Mouse (Mus musculus) natural killer cell, adult 2 months (primary cell): ENCODE measurements around the gene Ankrd11.

Experiments used
- DNase-seq, 2 experiments: peaks; one replicate each; pipeline ENCODE4 v3.0.0; 2022; ENCODE audit warnings: low spot score in 2 of 2

Ankrd11 gene

GRCm38 (mm10) chr8:122926782-122927181 lies 115.3 kb downstream of the Ankrd11 start:
- peak in 1 of 2 experiments; percentile 38 for DNase-seq

GRCm38 (mm10) chr8:122925939-122926722 lies 115.9 kb downstream of the Ankrd11 start:
- DNase-seq = no peak

GRCm38 (mm10) chr8:122924091-122924490 lies 118.0 kb downstream of the Ankrd11 start:
- DNase-seq = no peak

- no peak for DNase-seq
Measured at GRCm38 (mm10) chr8:122923431-122924090, 118.5 kb downstream of the Ankrd11 start.

- no peak for DNase-seq
Measured at GRCm38 (mm10) chr8:122922945-122923344, 119.1 kb downstream of the Ankrd11 start.

- no peak for DNase-seq
Measured at GRCm38 (mm10) chr8:122920890-122921289, 121.2 kb downstream of the Ankrd11 start.

GRCm38 (mm10) chr8:122918438-122919107 lies 123.5 kb downstream of the Ankrd11 start:
- DNase-seq = no peak

GRCm38 (mm10) chr8:122917531-122918392 lies 124.3 kb downstream of the Ankrd11 start:
- DNase-seq = peak; percentile 44 to 48

- no peak for DNase-seq
Measured at GRCm38 (mm10) chr8:122916766-122917165, 125.3 kb downstream of the Ankrd11 start.

GRCm38 (mm10) chr8:122912871-122913270 lies 129.2 kb downstream of the Ankrd11 start:
- no peak for DNase-seq

- DNase-seq = peak; percentile 37 to 55
Measured at GRCm38 (mm10) chr8:122912150-122912549, 129.9 kb downstream of the Ankrd11 start.

GRCm38 (mm10) chr8:122906463-122907021 lies 135.5 kb downstream of the Ankrd11 start:
- peak; percentile 78 to 85 for DNase-seq

GRCm38 (mm10) chr8:122905346-122905745 lies 136.7 kb downstream of the Ankrd11 start:
- DNase-seq = no peak

- DNase-seq = no peak
Measured at GRCm38 (mm10) chr8:122904496-122904895, 137.6 kb downstream of the Ankrd11 start.

GRCm38 (mm10) chr8:122903002-122903401 lies 139.1 kb downstream of the Ankrd11 start:
- no peak for DNase-seq

GRCm38 (mm10) chr8:122902581-122902980 lies 139.5 kb downstream of the Ankrd11 start:
- DNase-seq = no peak

- DNase-seq = no peak
Measured at GRCm38 (mm10) chr8:122901892-122902515, 140.1 kb downstream of the Ankrd11 start.

- DNase-seq = no peak
Measured at GRCm38 (mm10) chr8:122901476-122901875, 140.6 kb downstream of the Ankrd11 start.

- no peak for DNase-seq
Measured at GRCm38 (mm10) chr8:122899085-122899484, 143.0 kb downstream of the Ankrd11 start.

GRCm38 (mm10) chr8:122898473-122898872 lies 143.6 kb downstream of the Ankrd11 start:
- no peak for DNase-seq

GRCm38 (mm10) chr8:122898018-122898417 lies 144.1 kb downstream of the Ankrd11 start:
- no peak for DNase-seq
